In the genomic region with DNA sequence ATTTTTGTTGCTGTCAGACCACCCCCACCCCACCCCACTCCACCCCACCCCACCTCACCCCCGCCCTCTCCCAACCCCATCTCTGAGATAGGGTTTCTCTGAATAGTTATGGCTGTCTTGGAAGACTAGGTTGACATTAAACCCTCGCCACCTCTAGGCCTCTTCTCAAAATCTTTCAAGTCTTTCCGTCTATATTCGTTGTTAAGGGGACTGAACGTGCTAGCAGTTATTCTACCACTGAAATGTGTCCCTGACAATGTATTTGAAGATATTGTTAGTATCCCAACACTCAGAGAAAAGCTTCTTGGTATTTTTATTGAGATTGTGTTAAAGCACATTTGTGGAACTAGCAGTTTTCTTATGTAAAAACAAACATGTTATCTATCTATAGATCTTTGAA, we compare ENCODE assay signal across 8 mouse cellular contexts. TPM values are rescaled to one million over a fixed set of nuclear protein-coding genes. Genes with fewer than 3 reads are reported as not detected.
A peak's percentile ranks its signal among the peaks of the same experiment; 100 is the strongest.
DNase-seq lines count a peak whose midpoint lies in the region; ATAC-seq and TF ChIP-seq lines count a peak whose summit lies in the region.

No protein-coding gene starts in this region.

- peak overlapping the region; percentile 84 for H3K4me2 ChIP-seq in CH12.LX (ENCODE audit: insufficient read depth, low read depth, poor library complexity, severe bottlenecking)
- peak overlapping the region; percentile 98 for H3K4me2 ChIP-seq in forebrain, embryonic 13.5 days
- H3K4me2 ChIP-seq in liver, embryonic 12.5 days, result peak overlapping the region; percentile 79

- no peak for DNase-seq in heart, embryonic 10.5 days (ENCODE audit: low spot score)
- DNase-seq in heart, adult 8-10 months (ENCODE audit: low spot score), result no peak
- DNase-seq in CH12.LX (ENCODE audit: extremely low read depth), result peak; percentile 46
- no peak for DNase-seq in yolk sac, embryonic 10.5 days (ENCODE audit: low spot score)
- DNase-seq in ovary, postnatal 36 days (ENCODE audit: low spot score), result no peak

- no peaks in the 10 kb centered on the region for H3K79me2 ChIP-seq in CH12.LX (replicated peaks; ENCODE audit: control insufficient read depth, extremely low read depth, insufficient read depth, poor library complexity, severe bottlenecking)

- no peak for TF ChIP-seq EP300 in CH12.LX (IDR thresholded peaks at IDR 0.05; ENCODE audit: low read length)

- TF ChIP-seq CTCF in CH12.LX (conservative IDR thresholded peaks at IDR 0.05 in 1 of 2, IDR thresholded peaks at IDR 0.05 in 1 of 2; ENCODE audit: low read depth in 2 of 2, low read length in 2 of 2), result no peak

- no peak for TF ChIP-seq RAD21 in CH12.LX (IDR thresholded peaks at IDR 0.05; ENCODE audit: low read depth, low read length)

- in situ Hi-C loops in CH12.LX (cut with MboI; ENCODE audit: low pct_ligation_motif_present, low pct_unique_long_range_greater_than_20kb, low sequenced_read_pairs), result no loop called here

- peak overlapping the region; percentile 65; the same call in 1 of the 2 replicates for H3K4me3 ChIP-seq in heart, embryonic 10.5 days
- peak overlapping the region in 2 of 3 experiments; percentile 30 to 54 for H3K4me3 ChIP-seq in CH12.LX (replicated peaks in 1 of 3; ENCODE audit: low read depth in 2 of 3, low read length in 2 of 3, poor library complexity in 1 of 3)
- H3K4me3 ChIP-seq in forebrain, embryonic 13.5 days, result no peak overlapping the region
- peak overlapping the region; percentile 60 for H3K4me3 ChIP-seq in liver, embryonic 12.5 days

- no peaks in the 10 kb centered on the region for H3K9me3 ChIP-seq in heart, embryonic 10.5 days
- H3K9me3 ChIP-seq in CH12.LX (replicated peaks; ENCODE audit: low read length), result no peaks in the 10 kb centered on the region
- no peaks in the 10 kb centered on the region for H3K9me3 ChIP-seq in forebrain, embryonic 13.5 days (replicated peaks)
- no peaks in the 10 kb centered on the region for H3K9me3 ChIP-seq in liver, embryonic 12.5 days (replicated peaks)

- dilution Hi-C loops in CH12.LX (cut with MboI; ENCODE audit: extremely low pct_ligation_motif_present, extremely low pct_unique_long_range_greater_than_20kb, low sequenced_read_pairs), result loop anchor here (10.0 kb wide), 1 partner anchor 46 kb away; the partner anchor contains the start of genes Hist1h1t and Hist1h4c

- peak overlapping the region; percentile 100 for H3K9ac ChIP-seq in CH12.LX (ENCODE audit: insufficient read depth, low read depth)
- no peak overlapping the region for H3K9ac ChIP-seq in forebrain, embryonic 13.5 days
- peak overlapping the region; percentile 92 for H3K9ac ChIP-seq in liver, embryonic 12.5 days

- no peaks in the 10 kb centered on the region for H3K36me3 ChIP-seq in heart, embryonic 10.5 days
- H3K36me3 ChIP-seq in CH12.LX (replicated peaks in 1 of 2; ENCODE audit: control insufficient read depth in 1 of 2, insufficient read depth in 1 of 2, low read length in 1 of 2), result no peaks in the 10 kb centered on the region
- no peaks in the 10 kb centered on the region for H3K36me3 ChIP-seq in forebrain, embryonic 13.5 days (ENCODE audit: poor library complexity, severe bottlenecking)
- H3K36me3 ChIP-seq in liver, embryonic 12.5 days, result no peaks in the 10 kb centered on the region

- H3K27me3 ChIP-seq in heart, embryonic 10.5 days (ENCODE audit: insufficient read depth, poor library complexity, severe bottlenecking), result no peaks in the 10 kb centered on the region
- no peaks in the 10 kb centered on the region for H3K27me3 ChIP-seq in CH12.LX (replicated peaks)
- no peaks in the 10 kb centered on the region for H3K27me3 ChIP-seq in forebrain, embryonic 13.5 days
- H3K27me3 ChIP-seq in liver, embryonic 12.5 days (replicated peaks), result no peaks in the 10 kb centered on the region

- H3K27ac ChIP-seq in heart, embryonic 10.5 days, result peak overlapping the region; percentile 93
- H3K27ac ChIP-seq in CH12.LX (ENCODE audit: insufficient read depth, low read depth), result peak overlapping the region; percentile 57; the same call in 1 of the 2 replicates
- H3K27ac ChIP-seq in forebrain, embryonic 13.5 days, result no peak overlapping the region
- H3K27ac ChIP-seq in liver, embryonic 12.5 days, result peak overlapping the region; percentile 100

- WGBS in heart, embryonic 10.5 days, result 59% methylated on average over 5 of the region's 5 CpGs
- WGBS in forebrain, embryonic 13.5 days, result 72% methylated on average over 5 of the region's 5 CpGs
- 22% methylated on average over 5 of the region's 5 CpGs for WGBS in liver, embryonic 12.5 days (ENCODE audit: insufficient replicate concordance)

- peaks cover 9% of the 10 kb centered on the region; the same call in 1 of the 2 replicates for H3K4me1 ChIP-seq in heart, embryonic 10.5 days
- H3K4me1 ChIP-seq in CH12.LX (ENCODE audit: control insufficient read depth in 1 of 2, insufficient read depth in 2 of 2), result peaks cover 3 to 29% of the 10 kb centered on the region in 2 experiments; a peak in 3 of 4 replicates
- peaks cover 25% of the 10 kb centered on the region for H3K4me1 ChIP-seq in forebrain, embryonic 13.5 days
- H3K4me1 ChIP-seq in liver, embryonic 12.5 days, result peaks cover 48% of the 10 kb centered on the region

- TF ChIP-seq POLR2A in CH12.LX (IDR thresholded peaks at IDR 0.05; ENCODE audit: low read depth, low read length), result no peak

- ATAC-seq in forebrain, embryonic 13.5 days, result no peak
- ATAC-seq in liver, embryonic 12.5 days, result no peak
- no peak for ATAC-seq in inflammation-experienced regulatory T-cells, adult 6 months

TF ChIP-seq in CH12.LX, 34 proteins besides CTCF, POLR2A, EP300 and RAD21:
- TF ChIP-seq KAT2A (IDR thresholded peaks at IDR 0.05; ENCODE audit: insufficient replicate concordance, low read length) (no peak), CHD1 (IDR thresholded peaks at IDR 0.05; ENCODE audit: low read depth, low read length) (peak; percentile 58; the same call in 1 of the 2 replicates), HCFC1 (IDR thresholded peaks at IDR 0.05; ENCODE audit: low read depth, low read length) (0 out of 2 replicates have a peak, but pooled peaks have one; percentile 25), MAZ (IDR thresholded peaks at IDR 0.05; ENCODE audit: low read depth, low read length) (0 out of 2 replicates have a peak, but pooled peaks have one; percentile 26)

RNA-seq across cellular contexts. Expression of gene Hist1h1c, which starts 2.3 kb away (rescaled TPM):
- 17.2 TPM in 2 replicates for polyA plus RNA-seq in heart, embryonic 10.5 days (2016; fragmentation: Nextera tagmentation; extraction: Ambion mirVana)
- 100 to 1,000 TPM; 145 to 209 (median 187) TPM for total RNA-seq in heart, adult 8-10 months (2022)
- total RNA-seq in CH12.LX (2012; rRNA removed), result 568 and 597 TPM in 2 replicates
- total RNA-seq in CH12.LX (2014; rRNA removed), result 22.8 and 26.1 TPM in 2 replicates
- 12.5 and 13.2 TPM in 2 replicates for polyA plus RNA-seq in CH12.LX (2012; ENCODE audit: insufficient read length, low read depth)
- polyA plus RNA-seq in forebrain, embryonic 13.5 days (2015; fragmentation: Nextera tagmentation; extraction: Ambion mirVana), result 17.8 and 20.5 TPM in 2 replicates
- polyA plus RNA-seq in liver, embryonic 12.5 days (2016; fragmentation: Nextera tagmentation; extraction: Ambion mirVana), result 56.9 and 57.2 TPM in 2 replicates
- 10 to 100 TPM in 2 of 3 experiments, 1 to 10 TPM in 1; 8.7 to 14.8 (median 11.1) TPM for polyA plus RNA-seq in inflammation-experienced regulatory T-cells, adult 6 months (2017; shearing (Covaris generic))

RNA-seq across cellular contexts. Expression of gene Hist1h3c, which starts 4.5 kb away (rescaled TPM):
- 4.2 and 4.4 TPM in 2 replicates for polyA plus RNA-seq in heart, embryonic 10.5 days (2016; fragmentation: Nextera tagmentation; extraction: Ambion mirVana)
- total RNA-seq in heart, adult 8-10 months (2022), result 1 to 10 TPM in 2 of 4 experiments, under 1 TPM in 1, not detected in 1; 0.82 to 5.6 (median 2.3) TPM
- total RNA-seq in CH12.LX (2012; rRNA removed), result 1,821 and 1,847 TPM in 2 replicates
- total RNA-seq in CH12.LX (2014; rRNA removed), result 57.5 and 73.1 TPM in 2 replicates
- 5.5 and 7.3 TPM in 2 replicates for polyA plus RNA-seq in CH12.LX (2012; ENCODE audit: insufficient read length, low read depth)
- 8.8 and 10.8 TPM in 2 replicates for polyA plus RNA-seq in forebrain, embryonic 13.5 days (2015; fragmentation: Nextera tagmentation; extraction: Ambion mirVana)
- polyA plus RNA-seq in liver, embryonic 12.5 days (2016; fragmentation: Nextera tagmentation; extraction: Ambion mirVana), result 4.8 and 6.7 TPM in 2 replicates
- 1 to 10 TPM in 1 of 3 experiments, not detected in 2; 2.5 TPM for polyA plus RNA-seq in inflammation-experienced regulatory T-cells, adult 6 months (2017; shearing (Covaris generic))

RNA-seq across cellular contexts. Expression of gene Hist1h2bb, which starts 5.6 kb away (rescaled TPM):
- polyA plus RNA-seq in heart, embryonic 10.5 days (2016; fragmentation: Nextera tagmentation; extraction: Ambion mirVana), result 1.4 and 2.9 TPM in 2 replicates
- 1 to 10 TPM; 2.6 to 6.9 (median 4.0) TPM for total RNA-seq in heart, adult 8-10 months (2022)
- total RNA-seq in CH12.LX (2012; rRNA removed) (2,544 and 2,852 TPM in 2 replicates), CH12.LX (2014; rRNA removed) (34.5 and 54.6 TPM in 2 replicates)
- 0.53 and 1.3 TPM in 2 replicates for polyA plus RNA-seq in CH12.LX (2012; ENCODE audit: insufficient read length, low read depth)
- polyA plus RNA-seq in forebrain, embryonic 13.5 days (2015; fragmentation: Nextera tagmentation; extraction: Ambion mirVana), result 3.0 and 5.5 TPM in 2 replicates
- 4.6 and 5.5 TPM in 2 replicates for polyA plus RNA-seq in liver, embryonic 12.5 days (2016; fragmentation: Nextera tagmentation; extraction: Ambion mirVana)
- 1 to 10 TPM in 2 of 3 experiments, not detected in 1; 2.5 to 2.8 TPM for polyA plus RNA-seq in inflammation-experienced regulatory T-cells, adult 6 months (2017; shearing (Covaris generic))

RNA-seq across cellular contexts. Expression of gene Hist1h2ab, which starts 10.0 kb away (rescaled TPM):
- polyA plus RNA-seq in heart, embryonic 10.5 days (2016; fragmentation: Nextera tagmentation; extraction: Ambion mirVana), result 16.1 and 23.3 TPM in 2 replicates
- total RNA-seq in heart, adult 8-10 months (2022), result 1 to 10 TPM in 3 of 4 experiments, not detected in 1; 2.4 to 8.4 (median 4.0) TPM
- total RNA-seq in CH12.LX (2012; rRNA removed) (1,936 and 2,243 TPM in 2 replicates), CH12.LX (2014; rRNA removed) (24.9 and 32.6 TPM in 2 replicates)
- 2.9 TPM in 2 replicates for polyA plus RNA-seq in CH12.LX (2012; ENCODE audit: insufficient read length, low read depth)
- 58.6 and 70.5 TPM in 2 replicates for polyA plus RNA-seq in forebrain, embryonic 13.5 days (2015; fragmentation: Nextera tagmentation; extraction: Ambion mirVana)
- polyA plus RNA-seq in liver, embryonic 12.5 days (2016; fragmentation: Nextera tagmentation; extraction: Ambion mirVana), result 70.3 TPM in 2 replicates
- 10 to 100 TPM in 1 of 3 experiments, not detected in 2; 14.8 TPM for polyA plus RNA-seq in inflammation-experienced regulatory T-cells, adult 6 months (2017; shearing (Covaris generic))

RNA-seq across cellular contexts. Expression of gene Hist1h3b, which starts 11.2 kb away (rescaled TPM):
- polyA plus RNA-seq in heart, embryonic 10.5 days (2016; fragmentation: Nextera tagmentation; extraction: Ambion mirVana), result 2.6 and 3.2 TPM in 2 replicates
- total RNA-seq in heart, adult 8-10 months (2022), result 10 to 100 TPM in 1 of 4 experiments, 1 to 10 TPM in 3; 2.4 to 16.9 (median 4.5) TPM
- total RNA-seq in CH12.LX (2012; rRNA removed) (1,913 and 2,096 TPM in 2 replicates), CH12.LX (2014; rRNA removed) (28.9 and 44.0 TPM in 2 replicates)
- polyA plus RNA-seq in CH12.LX (2012; ENCODE audit: insufficient read length, low read depth), result 5.4 and 5.5 TPM in 2 replicates
- 17.0 and 19.6 TPM in 2 replicates for polyA plus RNA-seq in forebrain, embryonic 13.5 days (2015; fragmentation: Nextera tagmentation; extraction: Ambion mirVana)
- polyA plus RNA-seq in liver, embryonic 12.5 days (2016; fragmentation: Nextera tagmentation; extraction: Ambion mirVana), result 15.2 and 16.6 TPM in 2 replicates
- polyA plus RNA-seq in inflammation-experienced regulatory T-cells, adult 6 months (2017; shearing (Covaris generic)), result 1 to 10 TPM in 1 of 3 experiments, not detected in 2; 1.1 TPM
